Mouse (Mus musculus): ENCODE results near the gene Gm13101.
"Not testable (repeated sequence)": the region's sequence is repeated elsewhere in the genome, so short reads cannot be mapped to it uniquely, and the experiment has no call there.

- TF ChIP-seq POLR2A (IDR thresholded peaks at IDR 0.05; ENCODE audit: low read depth, low read length); CTCF (IDR thresholded peaks at IDR 0.05; ENCODE audit: borderline replicate concordance, insufficient read depth, low read length): not testable (repeated sequence)
Measured at GRCm38 (mm10) chr4:143994269-143994668, 27.5 kb upstream of the Gm13101 start, which contains the start of gene Pramef17.

Measured in embryonic fibroblast, embryonic 13.5 days (primary cell).